Mouse (Mus musculus): ENCODE results near the gene Vmn2r108. TPM values are rescaled to one million over a fixed set of nuclear protein-coding genes. Genes with fewer than 3 reads are reported as not detected.
"Not testable (repeated sequence)": the region's sequence is repeated elsewhere in the genome, so short reads cannot be mapped to it uniquely, and the experiment has no call there.

Gene Vmn2r108
- not detected for total RNA-seq (2021)
- long read RNA-seq, experiment 1: 0 reads
- long read RNA-seq, experiment 2: 0 reads

- intact Hi-C loops (cut with DNase I): no loop called here
Observed at GRCm38 (mm10) chr17:20481231-20481630, at the start of gene Vmn2r108. Vmn2r108 (minus strand) TSS chr17:20481331.

GRCm38 (mm10) chr17:20508247-20508646, 27.1 kb upstream of the Vmn2r108 start:
- intact Hi-C loops (cut with DNase I): not testable (repeated sequence)

More at GRCm38 (mm10) chr17:20481231-20481630, at the start of gene Vmn2r108:
- DNase-seq: no peak

DNA sequence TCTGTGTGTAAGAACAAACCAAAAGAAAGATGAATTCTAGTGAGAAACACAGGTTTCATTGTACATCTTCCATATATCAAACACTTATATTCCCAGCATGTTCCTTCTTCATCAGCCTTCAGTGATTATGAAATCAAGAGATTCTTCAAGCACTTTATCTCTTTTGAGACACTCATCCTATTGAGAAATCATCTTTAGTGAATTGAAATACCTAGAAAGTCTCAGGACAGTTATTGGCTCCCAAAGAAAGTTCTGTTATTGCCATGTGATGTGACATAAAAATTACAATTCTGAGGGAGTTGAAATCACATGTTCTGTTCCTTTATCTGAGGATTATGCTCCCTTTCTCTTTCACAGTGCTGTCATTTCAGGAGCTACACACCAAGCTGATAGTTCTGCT, 16.7 kb upstream of the Vmn2r108 start, which contains the start of gene Vmn1r225:
Gene Vmn1r225, plus strand, starts transcription at position 301 of the 400 bp plus-strand sequence.
- DNase-seq: no peak
- intact Hi-C loops (cut with DNase I): no loop called here

More at GRCm38 (mm10) chr17:20508247-20508646, 27.1 kb upstream of the Vmn2r108 start:
- not testable (repeated sequence) for DNase-seq

DNA sequence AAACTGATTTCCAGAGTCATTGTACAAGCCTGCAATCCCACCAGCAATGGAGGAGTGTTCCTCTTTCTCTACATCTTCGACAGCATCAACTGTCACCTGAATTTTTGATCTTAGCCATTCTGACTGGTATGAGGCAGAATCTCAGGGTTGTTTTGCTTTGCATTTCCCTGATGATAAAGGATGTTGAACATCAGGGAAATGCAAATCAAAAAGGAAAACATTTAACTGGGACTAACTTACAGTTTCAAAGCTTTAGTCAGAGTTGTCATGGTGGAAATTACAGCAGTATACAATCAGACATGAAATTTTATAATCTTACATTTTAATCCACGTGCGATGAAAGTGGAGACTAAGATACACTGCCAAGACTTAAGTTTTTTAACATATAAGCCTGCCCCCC, 7.8 kb downstream of the Vmn2r108 start:
- DNase-seq: no peak
- intact Hi-C loops (cut with DNase I): no loop called here

- intact Hi-C loops (cut with DNase I): no loop called here
- DNase-seq: no peak
Observed at GRCm38 (mm10) chr17:20439263-20439662, 41.9 kb downstream of the Vmn2r108 start.

DNA sequence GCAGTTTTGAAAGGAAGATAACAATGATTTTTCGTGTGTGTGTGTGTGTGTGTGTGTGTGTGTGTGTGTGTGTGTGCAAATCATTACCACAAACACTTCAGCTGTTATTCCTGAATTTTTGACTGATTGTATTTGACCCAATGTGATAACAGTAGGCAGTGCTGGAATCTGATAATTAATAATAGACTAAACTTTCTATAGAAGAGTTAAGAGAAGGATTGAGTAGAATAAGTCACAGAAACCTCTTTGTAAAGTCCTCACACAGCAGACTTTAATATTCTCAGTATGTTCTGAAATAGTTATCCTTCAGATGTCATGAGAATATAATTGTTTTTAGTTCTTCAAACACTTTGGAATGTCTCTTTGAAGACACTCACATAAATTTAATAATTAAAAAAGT, 67.3 kb downstream of the Vmn2r108 start, which contains the start of gene Vmn1r224:
Gene Vmn1r224, plus strand, starts transcription at position 301 of the 400 bp plus-strand sequence.
- intact Hi-C loops (cut with DNase I): no loop called here

More for the DNA sequence above, 67.3 kb downstream of the Vmn2r108 start, which contains the start of gene Vmn1r224:
- no peak for DNase-seq

Other genes starting within 250 kb of the Vmn2r108 start
- gene Vmn2r105, start 246.3 kb downstream of the Vmn2r108 start, total RNA-seq (2021): not detected
- gene Vmn2r106, start 195.8 kb downstream of the Vmn2r108 start, total RNA-seq (2021): not detected
- not detected for gene Vmn2r107, start 136.1 kb downstream of the Vmn2r108 start, total RNA-seq (2021)
- not detected for gene Vmn1r224, start 67.2 kb downstream of the Vmn2r108 start, total RNA-seq (2021)
- gene Vmn1r225, start 16.8 kb upstream of the Vmn2r108 start, total RNA-seq (2021): not detected
- not detected for gene Vmn2r109, start 83.4 kb upstream of the Vmn2r108 start, total RNA-seq (2021)
- gene Vmn2r110, start 115.1 kb upstream of the Vmn2r108 start, total RNA-seq (2021): not detected
- not detected for gene Fpr-rs3, start 143.5 kb upstream of the Vmn2r108 start, total RNA-seq (2021)
- not detected for gene Vmn1r226, start 201.5 kb upstream of the Vmn2r108 start, total RNA-seq (2021)
- not detected for gene Vmn1r227, start 248.5 kb upstream of the Vmn2r108 start, total RNA-seq (2021)

Data from gastrocnemius, postnatal 36 days (tissue).